Mouse (Mus musculus) kidney, embryonic 16.5 days (tissue): Measurements from ENCODE around the gene Nmnat2. TPM values are rescaled to one million over a fixed set of nuclear protein-coding genes. Genes with fewer than 3 reads are reported as not detected.

Experiments used
- ATAC-seq: fragments of 200-750 bp; cut with Nextera tagmentation; 2 replicates; pipeline ENCODE4 v1.8.0; 2017; ENCODE audit warnings: moderate TSS enrichment; ENCODE audit not compliant: low FRiP score, low TSS enrichment
- H3K27ac ChIP-seq: fragments of 300-500 bp; sonication (generic); 2 replicates; pipeline ENCODE4 v1.5.1; 2014; ENCODE audit warnings: low read length
- H3K27me3 ChIP-seq: fragments of 300-500 bp; sonication (generic); 2 replicates; pipeline ENCODE4 v1.6.1; 2014; ENCODE audit warnings: low read length, control low read depth, mixed read lengths; ENCODE audit not compliant: insufficient read depth
- H3K36me3 ChIP-seq: fragments of 300-500 bp; sonication (generic); 2 replicates; pipeline ENCODE4 v1.6.1; 2014; ENCODE audit warnings: low read length, control low read depth, mixed read lengths; ENCODE audit not compliant: insufficient read depth
- H3K4me1 ChIP-seq: fragments of 300-500 bp; sonication (generic); 2 replicates; pipeline ENCODE4 v1.6.1; 2014; ENCODE audit warnings: low read length, control low read depth, mixed read lengths; ENCODE audit not compliant: insufficient read depth
- H3K4me2 ChIP-seq: fragments of 300-500 bp; sonication (generic); replicated peaks from 2 replicates; pipeline ENCODE4 v1.6.1; 2014; ENCODE audit warnings: low read depth, low read length
- H3K4me3 ChIP-seq: fragments of 300-500 bp; sonication (generic); 2 replicates; pipeline ENCODE4 v1.5.1; 2014; ENCODE audit warnings: mild to moderate bottlenecking, low read length
- H3K9ac ChIP-seq: fragments of 300-500 bp; sonication (generic); replicated peaks from 2 replicates; pipeline ENCODE4 v1.6.1; 2014; ENCODE audit warnings: low read length
- H3K9me3 ChIP-seq: fragments of 300-500 bp; sonication (generic); 2 replicates; pipeline ENCODE4 v1.6.1; 2016; ENCODE audit warnings: low read length, control low read depth
- WGBS: fragments of 180-500 bp; shearing (Covaris S2); extraction: QIAGEN DNeasy Blood & Tissue Kit; methylation state at CpG from one replicate; pipeline ENCODE4 v1.1.7; 2014; 5-methylcytosine and 5-hydroxymethylcytosine counted together
- polyA plus RNA-seq: library from polyadenylated mRNA; unstranded; fragments of >200 nt; fragmentation: Nextera tagmentation; extraction: Ambion mirVana; gene quantifications from 2 replicates; pipeline ENCODE4 v1.2.1, GENCODE M21; 2015

Gene Nmnat2
- polyA plus RNA-seq, 1 experiment from 2014 or later: 0.86 TPM

DNA sequence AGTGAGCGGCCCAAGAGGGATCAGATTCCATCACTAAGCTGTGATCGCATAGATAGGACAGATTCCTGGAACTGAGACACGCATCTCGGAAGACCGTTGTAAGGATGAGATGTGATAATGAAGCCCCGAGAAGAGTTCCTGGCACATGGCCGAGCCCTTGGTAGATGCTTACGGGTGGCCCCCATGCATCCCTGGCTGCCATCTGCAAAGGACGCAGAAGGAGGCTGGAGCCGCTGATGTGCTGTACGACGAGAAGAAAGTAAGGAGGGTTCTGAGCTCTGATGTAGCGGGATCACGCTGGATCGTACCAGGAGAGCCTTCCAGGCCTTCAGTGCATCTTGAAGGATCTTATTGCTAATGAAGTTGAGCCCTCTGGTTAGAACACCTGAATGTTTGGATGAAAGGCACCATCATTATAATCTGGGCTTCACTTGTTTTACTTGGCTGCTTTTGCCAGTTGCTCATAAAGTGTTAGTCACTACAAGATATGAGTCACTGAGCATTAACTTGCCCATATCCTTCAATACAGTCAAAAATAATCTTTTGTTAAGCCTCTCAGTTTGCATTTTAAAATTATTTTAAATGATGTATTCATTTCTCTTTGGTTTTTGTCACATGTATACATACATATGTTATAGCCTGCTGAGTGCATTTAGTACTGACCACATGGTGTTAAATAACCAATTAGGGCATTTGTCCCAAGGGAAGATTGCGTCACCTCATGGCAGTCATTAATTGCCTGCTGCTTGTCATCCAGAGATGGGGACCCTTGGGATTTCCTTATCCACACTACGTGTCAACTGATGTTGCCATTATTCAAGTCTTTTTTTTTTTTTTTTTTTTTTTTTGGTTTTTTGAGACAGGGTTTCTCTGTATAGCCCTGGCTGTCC is 147.7 kb downstream of the Nmnat2 start:
- Histone ChIP-seq H3K4me2 (no peak overlapping the region), H3K27ac (no peak overlapping the region), H3K9me3 (no peaks in the 10 kb centered on the region), H3K9ac (no peak overlapping the region), H3K36me3 (no peaks in the 10 kb centered on the region), H3K4me3 (no peak overlapping the region), H3K4me1 (peaks cover 20% of the 10 kb centered on the region), H3K27me3 (no peaks in the 10 kb centered on the region)
- ATAC-seq: no peak
- WGBS: 93% methylated on average over 17 of the region's 17 CpGs

DNA sequence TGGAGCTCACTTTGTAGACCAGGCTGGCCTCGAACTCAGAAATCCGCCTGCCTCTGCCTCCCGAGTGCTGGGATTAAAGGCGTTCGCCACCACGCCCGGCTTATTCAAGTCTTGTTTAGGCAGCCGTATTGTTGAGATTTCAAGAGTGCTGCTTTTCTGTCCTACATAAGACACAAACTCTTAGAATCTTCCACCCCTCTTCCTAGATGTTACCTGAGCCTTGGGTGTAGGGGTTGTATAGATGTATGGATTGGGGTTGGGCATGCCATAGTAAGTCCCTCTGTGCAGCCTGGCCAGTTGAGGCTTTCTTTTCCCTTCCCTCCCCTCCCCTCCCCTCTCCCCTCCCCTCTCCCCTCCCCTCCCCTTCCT is 148.4 kb downstream of the Nmnat2 start:
- 98% methylated on average over 6 of the region's 8 CpGs for WGBS
- Histone ChIP-seq H3K4me3 (no peak overlapping the region), H3K36me3 (no peaks in the 10 kb centered on the region), H3K27me3 (no peaks in the 10 kb centered on the region), H3K9me3 (no peaks in the 10 kb centered on the region), H3K27ac (no peak overlapping the region), H3K9ac (no peak overlapping the region), H3K4me2 (no peak overlapping the region), H3K4me1 (peaks cover 20% of the 10 kb centered on the region)
- ATAC-seq: no peak

DNA sequence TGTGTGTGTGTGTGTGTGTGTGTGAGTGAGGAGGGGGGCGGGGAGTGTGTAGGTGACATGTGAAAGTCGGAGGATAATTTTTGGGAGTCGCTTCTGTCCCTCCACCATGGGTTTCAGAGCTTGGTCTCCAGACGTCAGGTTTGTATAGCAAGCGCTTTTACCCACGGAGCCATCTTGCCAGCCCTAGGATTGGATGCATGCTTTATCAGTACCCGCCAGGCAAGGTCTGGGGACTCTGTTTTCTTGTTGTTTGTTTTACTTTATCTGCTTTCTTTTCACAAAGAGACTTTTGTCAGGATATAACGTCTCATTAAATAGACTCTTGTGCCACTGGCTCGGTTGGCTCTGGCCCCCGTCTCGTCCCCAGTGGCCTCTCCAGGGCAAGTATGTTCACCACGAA is 150.0 kb downstream of the Nmnat2 start:
- ATAC-seq: no peak
- 77% methylated on average over 12 of the region's 12 CpGs for WGBS
- Histone ChIP-seq H3K4me3 (no peak overlapping the region), H3K9ac (no peak overlapping the region), H3K27me3 (no peaks in the 10 kb centered on the region), H3K27ac (no peak overlapping the region), H3K9me3 (no peaks in the 10 kb centered on the region), H3K4me1 (peaks cover 20% of the 10 kb centered on the region), H3K4me2 (no peak overlapping the region), H3K36me3 (no peaks in the 10 kb centered on the region)

DNA sequence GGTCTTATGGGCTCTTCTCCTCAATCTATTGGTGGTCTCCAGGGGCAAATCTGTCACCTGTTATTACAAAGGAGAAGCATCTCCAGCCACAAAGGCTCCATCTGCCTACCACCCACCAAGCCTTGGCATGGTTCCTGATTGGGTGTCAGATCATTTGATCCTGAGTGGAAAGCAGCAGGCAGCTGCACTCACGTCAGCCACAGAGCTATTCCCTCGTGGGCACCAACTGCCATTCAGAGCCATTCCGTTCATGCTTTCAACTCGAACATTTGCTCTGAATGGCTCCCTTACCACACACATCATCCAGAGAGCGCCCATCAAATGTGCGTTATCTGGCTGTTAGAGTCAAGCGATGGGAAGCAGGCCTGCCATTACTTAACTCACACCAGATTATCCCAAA is 153.1 kb downstream of the Nmnat2 start:
- no peaks in the 10 kb centered on the region for H3K9me3 ChIP-seq
- H3K27ac ChIP-seq: no peak overlapping the region
- no peak overlapping the region for H3K4me2 ChIP-seq
- 68% methylated on average over 7 of the region's 7 CpGs for WGBS
- H3K4me1 ChIP-seq: peaks cover 7% of the 10 kb centered on the region; the same call in 1 of the 2 replicates
- no peak for ATAC-seq
- H3K4me3 ChIP-seq: no peak overlapping the region
- H3K9ac ChIP-seq: no peak overlapping the region
- no peaks in the 10 kb centered on the region for H3K36me3 ChIP-seq
- no peaks in the 10 kb centered on the region for H3K27me3 ChIP-seq

DNA sequence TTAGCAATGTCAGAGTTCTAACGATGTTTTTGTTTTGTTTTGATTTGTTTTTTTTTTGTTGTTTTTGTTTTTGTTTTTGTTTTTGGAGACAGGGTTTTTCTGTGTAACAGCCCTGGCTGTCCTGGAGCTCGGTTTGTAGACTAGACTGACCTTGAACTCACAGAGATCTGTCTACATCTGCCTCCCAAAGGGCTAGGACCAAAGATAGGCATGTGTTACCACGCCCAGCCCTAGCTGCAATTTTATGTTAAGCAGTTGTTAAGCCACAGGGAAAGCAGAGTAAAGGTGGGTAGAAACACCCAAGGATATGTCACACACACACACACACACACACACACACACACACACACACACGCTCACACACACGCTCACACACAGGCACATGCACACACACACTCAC is 154.6 kb downstream of the Nmnat2 start:
- no peaks in the 10 kb centered on the region for H3K36me3 ChIP-seq
- 67% methylated on average over 5 of the region's 5 CpGs for WGBS
- H3K4me3 ChIP-seq: no peak overlapping the region
- H3K4me2 ChIP-seq: no peak overlapping the region
- H3K9ac ChIP-seq: no peak overlapping the region
- H3K27me3 ChIP-seq: no peaks in the 10 kb centered on the region
- H3K9me3 ChIP-seq: no peaks in the 10 kb centered on the region
- H3K4me1 ChIP-seq: peaks cover 2% of the 10 kb centered on the region; the same call in 1 of the 2 replicates
- no peak overlapping the region for H3K27ac ChIP-seq
- no peak for ATAC-seq

DNA sequence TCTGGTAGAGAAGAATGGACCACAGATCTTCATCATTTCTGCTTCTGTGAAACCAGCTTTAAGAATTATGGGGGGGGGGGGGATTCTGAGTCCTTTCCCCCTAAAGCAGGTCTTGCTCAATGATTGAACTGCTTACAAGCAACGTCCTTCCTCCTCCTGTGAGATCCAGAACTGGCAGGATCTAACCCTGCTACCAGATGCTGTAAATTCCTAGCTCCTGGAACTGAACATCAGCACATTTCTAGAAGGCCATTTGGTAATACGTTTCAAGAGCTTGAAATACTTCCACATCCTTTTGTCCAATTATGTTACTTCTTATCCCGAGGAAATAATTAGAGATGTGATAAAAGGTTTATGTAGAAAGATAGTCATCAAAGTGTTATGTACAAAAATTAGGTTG is 155.0 kb downstream of the Nmnat2 start:
- H3K27me3 ChIP-seq: no peaks in the 10 kb centered on the region
- ATAC-seq: no peak
- H3K36me3 ChIP-seq: no peaks in the 10 kb centered on the region
- WGBS: 37% methylated on average over 3 of the region's 3 CpGs
- no peak overlapping the region for H3K9ac ChIP-seq
- H3K4me2 ChIP-seq: no peak overlapping the region
- no peaks in the 10 kb centered on the region for H3K4me1 ChIP-seq
- H3K27ac ChIP-seq: no peak overlapping the region
- H3K4me3 ChIP-seq: no peak overlapping the region
- no peaks in the 10 kb centered on the region for H3K9me3 ChIP-seq

DNA sequence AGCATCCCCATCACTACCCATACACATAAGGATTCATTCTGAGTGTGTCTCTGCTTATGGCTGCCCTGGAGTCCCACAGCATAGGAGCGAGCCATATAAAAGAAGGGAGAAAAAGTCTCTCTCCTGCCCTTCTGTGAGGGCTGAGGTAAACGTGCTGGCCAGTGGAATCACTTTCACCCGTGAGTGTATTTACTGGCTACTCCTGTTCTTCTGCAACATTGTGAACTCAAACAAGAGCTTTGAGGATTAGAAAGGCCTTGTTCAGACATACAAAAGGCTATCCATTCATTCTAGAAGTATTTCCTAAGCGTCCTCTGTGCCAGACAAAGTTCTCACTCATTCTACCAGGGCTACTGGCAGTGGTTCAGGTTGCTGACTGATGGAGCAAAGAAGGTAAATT is 156.8 kb downstream of the Nmnat2 start:
- H3K9me3 ChIP-seq: no peaks in the 10 kb centered on the region
- no peaks in the 10 kb centered on the region for H3K4me1 ChIP-seq
- H3K4me2 ChIP-seq: no peak overlapping the region
- H3K27ac ChIP-seq: no peak overlapping the region
- H3K27me3 ChIP-seq: no peaks in the 10 kb centered on the region
- WGBS: 72% methylated on average over 4 of the region's 4 CpGs
- no peaks in the 10 kb centered on the region for H3K36me3 ChIP-seq
- H3K4me3 ChIP-seq: no peak overlapping the region
- no peak for ATAC-seq
- H3K9ac ChIP-seq: no peak overlapping the region

DNA sequence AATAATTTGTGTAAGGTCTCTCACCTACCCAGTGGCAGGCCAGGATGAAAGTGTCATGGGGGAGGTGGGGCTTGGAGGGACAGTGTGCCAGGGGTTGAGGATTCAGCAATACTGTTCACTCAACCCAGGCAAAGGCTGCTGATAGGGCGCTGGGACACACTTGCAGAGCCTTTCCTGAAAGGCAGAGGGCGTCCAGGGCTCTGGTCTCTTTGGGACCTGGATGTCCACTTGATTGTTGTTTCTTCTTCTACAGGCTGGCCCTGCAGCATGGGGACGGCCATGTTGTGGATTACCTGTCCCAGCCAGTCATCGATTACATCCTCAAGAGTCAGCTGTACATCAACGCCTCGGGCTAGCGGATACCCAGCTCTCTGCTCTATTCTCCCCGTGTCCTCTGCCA is 160.5 kb downstream of the Nmnat2 start:
- Histone ChIP-seq H3K9ac (no peak overlapping the region), H3K9me3 (no peaks in the 10 kb centered on the region), H3K4me3 (no peak overlapping the region), H3K27me3 (no peaks in the 10 kb centered on the region), H3K27ac (no peak overlapping the region), H3K4me2 (no peak overlapping the region), H3K36me3 (no peaks in the 10 kb centered on the region), H3K4me1 (no peaks in the 10 kb centered on the region)
- 88% methylated on average over 8 of the region's 8 CpGs for WGBS
- no peak for ATAC-seq

DNA sequence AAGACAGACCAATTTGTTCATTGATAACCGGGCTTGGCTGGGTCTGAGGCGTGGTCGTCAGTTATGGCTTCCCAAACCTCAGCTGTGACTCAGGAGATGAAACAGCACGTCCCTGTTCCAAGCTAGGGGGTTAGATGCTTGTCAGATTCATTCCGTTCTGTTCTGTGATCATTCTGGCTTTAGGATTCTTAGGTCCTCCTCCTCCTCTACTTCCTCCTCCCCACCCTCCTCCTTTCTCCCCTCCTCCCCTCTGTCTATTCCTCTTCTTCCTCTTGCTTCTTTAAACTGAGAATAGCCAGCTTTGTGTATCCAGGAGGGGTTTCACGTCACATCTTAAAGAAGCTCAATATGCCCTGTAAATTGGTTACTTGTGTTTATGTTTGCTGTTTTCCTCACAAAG is 165.8 kb downstream of the Nmnat2 start:
- H3K9me3 ChIP-seq: no peaks in the 10 kb centered on the region
- WGBS: 79% methylated on average over 6 of the region's 6 CpGs

DNA sequence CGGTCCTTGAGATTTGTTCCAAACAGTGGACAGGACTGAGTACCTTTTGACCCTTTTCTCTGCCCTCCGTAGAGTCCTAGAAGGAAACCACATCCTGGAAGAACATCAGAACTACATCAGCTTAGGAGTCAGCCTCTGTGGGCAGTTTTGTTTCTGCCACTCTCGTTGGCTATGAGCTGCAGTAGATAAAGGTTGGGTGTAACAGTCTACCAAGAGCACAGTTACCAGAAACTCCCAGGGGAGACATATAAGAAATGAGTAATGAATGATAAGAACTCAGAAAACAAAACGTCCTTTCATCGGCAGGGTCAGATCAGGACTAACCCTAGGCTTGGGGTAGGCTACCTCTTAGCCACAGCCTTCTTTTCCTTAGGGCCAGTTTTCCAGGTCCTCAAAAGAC is 166.5 kb downstream of the Nmnat2 start:
- Histone ChIP-seq H3K27me3 (no peaks in the 10 kb centered on the region), H3K9ac (no peak overlapping the region), H3K36me3 (peaks cover 7% of the 10 kb centered on the region), H3K9me3 (no peaks in the 10 kb centered on the region), H3K4me3 (no peak overlapping the region), H3K4me2 (no peak overlapping the region), H3K4me1 (peaks cover 24% of the 10 kb centered on the region), H3K27ac (no peak overlapping the region)
- WGBS: 73% methylated on average over 5 of the region's 5 CpGs
- no peak for ATAC-seq

More for the DNA sequence above, 165.8 kb downstream of the Nmnat2 start:
- peaks cover 7% of the 10 kb centered on the region for H3K36me3 ChIP-seq
- no peak overlapping the region for H3K4me3 ChIP-seq
- H3K4me2 ChIP-seq: no peak overlapping the region
- H3K9ac ChIP-seq: no peak overlapping the region
- no peak overlapping the region for H3K27ac ChIP-seq
- no peak for ATAC-seq
- no peaks in the 10 kb centered on the region for H3K27me3 ChIP-seq
- H3K4me1 ChIP-seq: peaks cover 18% of the 10 kb centered on the region
